Mouse (Mus musculus) erythroblast, adult 5-6 weeks (primary cell): ENCODE results near the gene Gla. TPM values are rescaled to one million over a fixed set of nuclear protein-coding genes. Genes with fewer than 3 reads are reported as not detected.

Experiments
- ATAC-seq: replicated peaks from 2 replicates; pipeline ENCODE4 v1.8.0; 2016; ENCODE audit warnings: moderate number of reproducible peaks, mild to moderate bottlenecking, moderate TSS enrichment, inconsistent platforms; ENCODE audit not compliant: poor library complexity, low FRiP score, severe bottlenecking
- total RNA-seq, 2 experiments: library from RNA; stranded (forward) in 1 of 2; stranded (reverse) in 1 of 2; fragments of 150-400 nt in 1 of 2; fragments of 200-764, 138-1000 nt in 1 of 2; gene quantifications; 2 replicates each; pipeline versions ENCODE4 v1.2.3 to v1.2.4; 2015 to 2017; ENCODE audit warnings: low replicate concordance in 2 of 2

Gla gene
- total RNA-seq, 2 experiments from 2014 or later: 2.1 to 4.0 TPM

DNA sequence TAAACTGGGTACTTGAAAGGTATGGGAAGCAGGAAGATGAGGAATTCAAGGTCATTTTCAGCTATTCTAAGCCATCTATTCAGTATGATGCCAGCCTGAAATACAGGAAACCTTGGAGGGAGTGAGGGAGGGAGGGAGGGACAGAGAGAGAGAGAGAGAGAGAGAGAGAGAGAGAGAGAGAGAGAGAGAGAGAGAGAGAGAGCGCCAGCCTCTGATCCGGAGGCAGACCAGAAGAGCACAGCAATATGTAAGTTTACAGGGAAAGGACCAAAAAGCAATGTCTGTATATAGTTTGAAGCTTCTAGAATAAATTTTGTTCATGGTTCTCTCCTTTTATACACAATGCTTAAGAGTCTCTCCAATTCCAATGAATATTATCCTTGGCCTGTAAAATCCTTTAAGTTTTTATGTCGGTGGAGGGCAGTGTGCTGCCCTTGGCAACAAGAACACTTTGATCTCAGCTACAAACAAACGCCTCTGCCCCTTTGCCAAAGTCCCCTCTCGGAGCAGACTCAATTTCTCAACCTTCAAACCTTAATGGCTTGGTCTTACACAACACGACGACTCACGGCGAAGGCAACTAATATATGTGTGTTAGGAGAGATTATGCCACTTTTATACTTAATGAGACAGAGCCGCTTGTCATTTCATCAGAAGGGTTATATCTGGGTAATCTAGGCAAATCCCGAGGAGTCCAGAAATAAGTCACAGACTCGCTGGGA, 60.4 kb downstream of the Gla start:
- ATAC-seq: 0 out of 2 replicates have a peak, but pooled peaks have one; percentile 28

DNA sequence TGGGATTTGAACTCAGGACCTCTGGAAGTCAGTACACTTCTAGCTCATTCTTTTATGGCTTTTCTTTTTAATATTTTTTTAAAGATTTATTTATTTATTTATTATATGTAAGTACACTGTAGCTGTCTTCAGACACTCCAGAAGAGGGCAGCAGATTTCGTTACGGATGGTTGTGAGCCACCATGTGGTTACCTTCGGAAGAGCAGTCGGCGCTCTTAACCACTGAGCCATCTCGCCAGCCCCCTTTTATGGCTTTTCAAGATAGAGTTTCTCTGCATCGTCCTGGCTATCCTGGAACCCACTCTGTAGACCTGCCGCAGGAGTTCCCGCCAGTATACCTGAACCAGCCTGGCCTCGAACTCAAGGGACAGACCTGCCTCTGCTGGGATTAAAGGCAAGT, 61.1 kb downstream of the Gla start:
- ATAC-seq: peak; percentile 64

Other genes with a start within 250 kb of the Gla start
- 0.21 TPM in 1 of 2 replicates, not detected in the other for gene Drp2, start 196.6 kb downstream of the Gla start, total RNA-seq (2015; ENCODE audit: low replicate concordance)
- 0.60 and 0.98 TPM in 2 replicates for gene Drp2, start 196.6 kb downstream of the Gla start, total RNA-seq (2017; ENCODE audit: low replicate concordance)
- gene Taf7l, start 124.6 kb downstream of the Gla start, total RNA-seq (2015; ENCODE audit: low replicate concordance): not detected in 2 replicates
- not detected in 2 replicates for gene Taf7l, start 124.6 kb downstream of the Gla start, total RNA-seq (2017; ENCODE audit: low replicate concordance)
- gene Timm8a1, start 59.3 kb downstream of the Gla start, total RNA-seq (2015; ENCODE audit: low replicate concordance): 13.6 and 29.4 TPM in 2 replicates
- 10.9 and 15.2 TPM in 2 replicates for gene Timm8a1, start 59.3 kb downstream of the Gla start, total RNA-seq (2017; ENCODE audit: low replicate concordance)
- gene Btk, start 17.6 kb downstream of the Gla start, total RNA-seq (2015; ENCODE audit: low replicate concordance): 11.9 and 14.2 TPM in 2 replicates
- gene Btk, start 17.6 kb downstream of the Gla start, total RNA-seq (2017; ENCODE audit: low replicate concordance): 4.6 and 16.4 TPM in 2 replicates
- gene Rpl36a, start 15.5 kb downstream of the Gla start, total RNA-seq (2015; ENCODE audit: low replicate concordance): 266 and 403 TPM in 2 replicates
- 548 and 594 TPM in 2 replicates for gene Rpl36a, start 15.5 kb downstream of the Gla start, total RNA-seq (2017; ENCODE audit: low replicate concordance)
- gene Hnrnph2, start 54 bp upstream of the Gla start, total RNA-seq (2015; ENCODE audit: low replicate concordance): 36.5 and 47.0 TPM in 2 replicates
- 76.8 and 92.0 TPM in 2 replicates for gene Hnrnph2, start 54 bp upstream of the Gla start, total RNA-seq (2017; ENCODE audit: low replicate concordance)
- under 0.01 and 0.84 TPM in 2 replicates for gene Armcx4, start 85.4 kb upstream of the Gla start, total RNA-seq (2015; ENCODE audit: low replicate concordance)
- under 0.01 and 0.14 TPM in 2 replicates for gene Armcx4, start 85.4 kb upstream of the Gla start, total RNA-seq (2017; ENCODE audit: low replicate concordance)
- 0.84 and 5.0 TPM in 2 replicates for gene Armcx1, start 116.8 kb upstream of the Gla start, total RNA-seq (2015; ENCODE audit: low replicate concordance)
- gene Armcx1, start 116.8 kb upstream of the Gla start, total RNA-seq (2017; ENCODE audit: low replicate concordance): 0.42 and 2.5 TPM in 2 replicates
- gene Armcx6, start 150.3 kb upstream of the Gla start, total RNA-seq (2015; ENCODE audit: low replicate concordance): 0.63 and 2.9 TPM in 2 replicates
- 0.09 and 0.70 TPM in 2 replicates for gene Armcx6, start 150.3 kb upstream of the Gla start, total RNA-seq (2017; ENCODE audit: low replicate concordance)
- gene Armcx3, start 155.5 kb upstream of the Gla start, total RNA-seq (2015; ENCODE audit: low replicate concordance): 3.8 and 5.0 TPM in 2 replicates
- gene Armcx3, start 155.5 kb upstream of the Gla start, total RNA-seq (2017; ENCODE audit: low replicate concordance): 2.0 and 3.5 TPM in 2 replicates
- 2.3 TPM in 2 replicates for gene Armcx2, start 208.1 kb upstream of the Gla start, total RNA-seq (2015; ENCODE audit: low replicate concordance)
- gene Armcx2, start 208.1 kb upstream of the Gla start, total RNA-seq (2017; ENCODE audit: low replicate concordance): 2.0 TPM in 1 of 2 replicates, not detected in the other